Mouse (Mus musculus) G1E (cell line): ENCODE results near the gene Baiap2. TPM values are rescaled to one million over a fixed set of nuclear protein-coding genes. Genes with fewer than 3 reads are reported as not detected.

Experiments used
- ATAC-seq: 2 replicates; pipeline ENCODE4 v1.8.0; 2016; ENCODE audit warnings: mild to moderate bottlenecking; ENCODE audit not compliant: insufficient number of reproducible peaks, poor library complexity, low FRiP score, severe bottlenecking; ENCODE audit errors: extremely low read depth
- DNase-seq: peaks from one replicate; pipeline ENCODE4 v3.0.0; 2012; ENCODE audit warnings: low spot score
- H3K27me3 ChIP-seq: 2 replicates; pipeline ENCODE4 v1.6.1; 2012; ENCODE audit warnings: mild to moderate bottlenecking, low read length, inconsistent platforms; ENCODE audit not compliant: insufficient read depth
- H3K36me3 ChIP-seq: replicated peaks from 2 replicates; pipeline ENCODE3; 2012; ENCODE audit warnings: mild to moderate bottlenecking, inconsistent platforms
- H3K4me1 ChIP-seq: 2 replicates; pipeline ENCODE4 v1.6.1; 2012; ENCODE audit warnings: low read depth, low read length, inconsistent platforms, mixed read lengths; ENCODE audit not compliant: insufficient read depth
- H3K4me3 ChIP-seq: 2 replicates; pipeline ENCODE4 v1.5.1; 2012; ENCODE audit warnings: low read depth, mild to moderate bottlenecking, inconsistent platforms, low read length, moderate library complexity, mixed read lengths
- H3K9me3 ChIP-seq: replicated peaks from 2 replicates; pipeline ENCODE4 v1.6.1; 2012; ENCODE audit warnings: inconsistent platforms
- CTCF ChIP-seq: IDR thresholded peaks from 2 replicates; pipeline ENCODE4 v1.5.1; 2012; ENCODE audit warnings: low read depth, low read length, inconsistent platforms, mixed read lengths
- GATA1 ChIP-seq: IDR thresholded peaks from 2 replicates; pipeline ENCODE4 v1.6.1; 2012; ENCODE audit warnings: borderline replicate concordance, low read length, inconsistent platforms, mixed read lengths
- GATA2 ChIP-seq: IDR thresholded peaks from 2 replicates; pipeline ENCODE4 v1.6.1; 2012; ENCODE audit warnings: low read depth, low read length, inconsistent platforms, borderline replicate concordance
- POLR2AphosphoS5 ChIP-seq: IDR thresholded peaks from 2 replicates; pipeline ENCODE4 v1.6.1; 2012; ENCODE audit warnings: low read depth, low read length, inconsistent platforms; ENCODE audit not compliant: insufficient replicate concordance
- TAL1 ChIP-seq: conservative IDR thresholded peaks from 2 replicates; pipeline ENCODE4 v1.6.1; 2012; ENCODE audit warnings: low read depth, low read length, inconsistent platforms, mixed read lengths
- polyA plus RNA-seq: library from polyadenylated mRNA; stranded (reverse); fragments of >175 nt; gene quantifications from 2 replicates; pipeline ENCODE4 v1.2.3, GENCODE M21; 2012
- total RNA-seq, 2 experiments: library from RNA; stranded (forward) in 1 of 2; stranded (reverse) in 1 of 2; fragments of 200-1000 nt in 1 of 2; fragments of >200 nt in 1 of 2; fragmentation: Nextera tagmentation in 1 of 2; gene quantifications; 2 replicates each; pipeline ENCODE4 v1.2.3; 2014 to 2017

Gene Baiap2
- total and polyA plus RNA-seq, 3 experiments: 0.98 to 14.0 (median 3.6) TPM

GRCm38 (mm10) chr11:119941794-119942193, 769 bp upstream of the Baiap2 start:
- TF ChIP-seq POLR2AphosphoS5 (no peak), CTCF (no peak), GATA1 (no peak), TAL1 (no peak)
- DNase-seq: no peak
- H3K4me3 ChIP-seq: peak overlapping the region; percentile 76; the same call in 1 of the 2 replicates
- H3K4me1 ChIP-seq: peaks cover 38% of the 10 kb centered on the region
- H3K9me3 ChIP-seq: no peaks in the 10 kb centered on the region
- ATAC-seq: no peak
- peaks cover 88% of the 10 kb centered on the region for H3K27me3 ChIP-seq
- H3K36me3 ChIP-seq: no peaks in the 10 kb centered on the region

DNA sequence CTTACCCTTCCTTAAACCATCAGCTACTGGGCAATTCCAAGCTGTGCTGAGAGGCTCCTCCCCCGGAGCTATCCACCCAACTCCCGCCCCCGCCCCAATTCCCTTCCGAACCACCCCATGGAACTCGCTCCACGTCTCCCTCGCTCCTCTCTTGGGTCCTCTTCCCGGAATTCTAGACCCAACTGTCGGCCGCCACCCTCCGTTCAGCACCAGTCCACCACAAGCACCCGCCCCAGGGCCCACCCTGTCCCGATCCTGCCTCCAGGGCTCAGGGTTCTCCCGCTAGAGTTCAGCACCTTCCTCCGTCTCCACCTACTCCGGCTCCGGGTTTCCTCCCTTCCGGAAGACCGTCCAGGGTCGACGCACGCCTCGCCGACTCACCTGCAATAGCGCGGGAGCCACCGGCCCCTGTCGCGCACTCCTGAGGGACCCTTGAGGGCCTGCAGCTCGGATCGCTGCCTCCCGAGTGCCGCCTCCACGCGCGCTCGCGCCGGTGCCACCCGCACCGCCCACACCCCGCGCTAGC, 299 bp upstream of the Baiap2 start:
- Histone ChIP-seq H3K36me3 (no peaks in the 10 kb centered on the region), H3K9me3 (no peaks in the 10 kb centered on the region), H3K27me3 (peaks cover 89% of the 10 kb centered on the region), H3K4me3 (peak overlapping the region; percentile 76), H3K4me1 (peaks cover 38% of the 10 kb centered on the region)
- DNase-seq (peak; percentile 80), ATAC-seq (0 out of 2 replicates have a peak, but pooled peaks have one; percentile 3)
- TF ChIP-seq GATA2 (no peak), CTCF (no peak), GATA1 (no peak), POLR2AphosphoS5 (no peak), TAL1 (no peak)

DNA sequence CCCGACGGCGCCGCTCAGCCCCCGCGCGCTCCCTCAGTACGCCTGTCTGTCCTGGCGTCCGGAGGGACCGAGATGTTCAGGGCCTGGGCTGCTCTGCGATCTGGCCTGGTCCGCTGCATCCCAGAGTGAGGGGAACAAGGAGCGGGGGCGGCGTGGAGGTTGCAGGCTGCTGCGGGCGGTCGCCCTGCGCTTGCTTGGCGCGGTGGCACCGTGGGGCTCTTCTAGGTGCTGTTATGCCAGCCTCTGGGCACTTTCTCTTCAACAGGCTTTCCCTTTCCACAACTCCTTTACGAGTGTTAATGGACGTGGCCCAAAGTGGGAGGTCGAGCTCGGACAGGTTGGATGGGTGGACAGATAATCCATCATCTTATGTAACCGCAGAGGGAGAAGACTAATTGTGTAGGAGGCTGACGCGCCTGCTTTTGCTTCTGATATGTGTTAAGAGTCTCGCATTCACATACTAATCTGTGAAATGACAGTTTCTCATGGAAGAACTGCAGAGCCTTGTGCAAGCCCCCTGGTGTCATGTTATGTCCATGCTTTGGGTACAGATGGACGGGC, 945 bp downstream of the Baiap2 start:
- Histone ChIP-seq H3K4me3 (peak overlapping the region; percentile 71), H3K27me3 (peaks cover 90% of the 10 kb centered on the region), H3K9me3 (no peaks in the 10 kb centered on the region), H3K36me3 (no peaks in the 10 kb centered on the region), H3K4me1 (peaks cover 29% of the 10 kb centered on the region)
- no peak for TF ChIP-seq TAL1
- no peak for TF ChIP-seq GATA1
- no peak for TF ChIP-seq POLR2AphosphoS5
- no peak for TF ChIP-seq GATA2
- no peak for TF ChIP-seq CTCF
- ATAC-seq (no peak), DNase-seq (peak; percentile 27)

GRCm38 (mm10) chr11:119945343-119945742, 2.8 kb downstream of the Baiap2 start:
- Histone ChIP-seq H3K36me3 (no peaks in the 10 kb centered on the region), H3K9me3 (no peaks in the 10 kb centered on the region), H3K27me3 (peaks cover 78% of the 10 kb centered on the region), H3K4me1 (peaks cover 27% of the 10 kb centered on the region), H3K4me3 (no peak overlapping the region)
- ATAC-seq (no peak), DNase-seq (no peak)
- TF ChIP-seq CTCF (no peak), GATA1 (no peak), GATA2 (no peak), TAL1 (no peak), POLR2AphosphoS5 (no peak)

GRCm38 (mm10) chr11:119947426-119947825, 4.9 kb downstream of the Baiap2 start:
- no peaks in the 10 kb centered on the region for H3K9me3 ChIP-seq
- no peak for ATAC-seq
- H3K4me1 ChIP-seq: peaks cover 11% of the 10 kb centered on the region
- no peaks in the 10 kb centered on the region for H3K36me3 ChIP-seq
- no peak for TF ChIP-seq TAL1
- no peak for TF ChIP-seq CTCF
- no peak for TF ChIP-seq GATA2
- TF ChIP-seq POLR2AphosphoS5: no peak
- TF ChIP-seq GATA1: no peak
- no peak for DNase-seq
- peaks cover 57% of the 10 kb centered on the region for H3K27me3 ChIP-seq
- no peak overlapping the region for H3K4me3 ChIP-seq

DNA sequence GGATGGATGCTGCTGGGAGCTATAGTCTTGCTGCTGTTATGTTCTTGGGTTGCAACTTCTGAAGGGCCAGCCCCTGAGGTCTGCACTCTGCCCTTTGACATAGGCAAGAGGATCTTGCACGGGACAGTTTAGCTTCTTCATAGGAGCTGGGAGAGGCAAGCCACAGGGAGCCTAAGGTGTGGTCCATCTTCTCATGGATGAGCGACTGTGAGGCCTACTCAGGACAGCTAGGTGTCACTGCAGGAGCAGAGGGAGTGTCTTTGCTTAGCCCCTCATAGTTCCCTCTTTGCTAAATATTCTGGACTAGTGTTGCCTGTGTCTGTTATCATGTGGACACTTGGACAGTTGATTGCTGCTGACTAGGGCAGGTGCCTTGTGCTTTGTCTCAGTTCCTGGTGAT, 5.3 kb downstream of the Baiap2 start:
- Histone ChIP-seq H3K4me3 (no peak overlapping the region), H3K36me3 (no peaks in the 10 kb centered on the region), H3K9me3 (no peaks in the 10 kb centered on the region), H3K27me3 (peaks cover 58% of the 10 kb centered on the region), H3K4me1 (peaks cover 10% of the 10 kb centered on the region)
- TF ChIP-seq TAL1: no peak
- TF ChIP-seq POLR2AphosphoS5: no peak
- TF ChIP-seq GATA1: no peak
- TF ChIP-seq CTCF: no peak
- no peak for TF ChIP-seq GATA2
- no peak for DNase-seq
- ATAC-seq: no peak

- ATAC-seq: no peak
- Histone ChIP-seq H3K4me3 (no peak overlapping the region), H3K36me3 (no peaks in the 10 kb centered on the region), H3K27me3 (peaks cover 58% of the 10 kb centered on the region), H3K4me1 (peaks cover 6% of the 10 kb centered on the region), H3K9me3 (no peaks in the 10 kb centered on the region)
- DNase-seq: no peak
- TF ChIP-seq GATA1 (no peak), GATA2 (no peak), TAL1 (no peak), POLR2AphosphoS5 (no peak)
Observed at GRCm38 (mm10) chr11:119948305-119948704, 5.7 kb downstream of the Baiap2 start.
